18 mouse cellular contexts compared by ENCODE assay signal in the genomic region with DNA sequence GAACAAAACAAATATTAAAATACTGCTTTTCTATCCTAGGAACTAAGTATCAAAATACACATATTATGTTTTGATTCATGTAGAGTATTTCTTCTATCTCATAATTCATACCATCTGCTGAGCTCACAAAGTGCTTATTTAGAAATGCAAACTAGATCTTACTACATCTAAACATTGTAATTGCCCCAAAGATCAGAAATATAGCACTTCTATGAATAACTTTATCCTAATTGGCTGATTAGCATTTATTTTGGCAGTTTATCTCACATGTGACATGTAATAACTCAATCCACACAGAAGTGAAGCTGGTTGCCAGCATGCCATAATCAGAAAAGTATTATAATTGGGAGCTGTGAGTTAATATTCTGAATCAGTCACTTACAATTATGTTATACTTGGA.
"Had no signal": no experiment of that assay in that cellular context is flagged by ENCODE, and none has a peak within 500 bp of the region (broad histone marks: within the 10 kb centered on the region; RNA-seq: fewer than 3 reads in every experiment).

No protein-coding gene starts in this region.

- H3K4me1 ChIP-seq: midbrain, embryonic 10.5 days; midbrain, embryonic 12.5 days; neural tube, embryonic 13.5 days; neural tube, embryonic 15.5 days; stomach, embryonic 15.5 days had no signal

- DNase-seq: lung, adult 18-20 months; lung, embryonic 14.5 days; lung, postnatal 10 days; lung, postnatal 4 days; midbrain, embryonic 14.5 days; retina, postnatal 1 day; right cerebral cortex, adult 18-20 months; thymus, adult 2 months; thymus, postnatal 25 days; thymus, postnatal 4 days had no signal

- H3K9me3 ChIP-seq: midbrain, embryonic 10.5 days; midbrain, embryonic 12.5 days; neural tube, embryonic 13.5 days; neural tube, embryonic 15.5 days; stomach, embryonic 15.5 days had no signal

- H3K4me3 ChIP-seq: midbrain, embryonic 10.5 days; midbrain, embryonic 12.5 days; myocyte; neural tube, embryonic 13.5 days; neural tube, embryonic 15.5 days; stomach, embryonic 15.5 days had no signal

- H3K27ac ChIP-seq: midbrain, embryonic 10.5 days; midbrain, embryonic 12.5 days; neural tube, embryonic 13.5 days; neural tube, embryonic 15.5 days; stomach, embryonic 15.5 days; stomach, postnatal 0 days had no signal

- H3K4me2 ChIP-seq: lung, embryonic 14.5 days; midbrain, embryonic 12.5 days; neural tube, embryonic 13.5 days; neural tube, embryonic 15.5 days; stomach, embryonic 15.5 days had no signal

- ATAC-seq: midbrain, embryonic 16.5 days had no signal

- H3K27me3 ChIP-seq: midbrain, embryonic 12.5 days; neural tube, embryonic 13.5 days; neural tube, embryonic 15.5 days; stomach, embryonic 15.5 days had no signal

- H3K9ac ChIP-seq: lung, embryonic 14.5 days; midbrain, embryonic 12.5 days; neural tube, embryonic 13.5 days; neural tube, embryonic 15.5 days; stomach, embryonic 15.5 days had no signal

- H3K36me3 ChIP-seq: midbrain, embryonic 10.5 days; midbrain, embryonic 12.5 days; neural tube, embryonic 13.5 days; neural tube, embryonic 15.5 days; stomach, embryonic 15.5 days had no signal
